Mouse (Mus musculus) stomach, embryonic 16.5 days (tissue): ENCODE results near the gene 6030445D17Rik. TPM values are rescaled to one million over a fixed set of nuclear protein-coding genes. Genes with fewer than 3 reads are reported as not detected.

ENCODE experiments used
- ATAC-seq: fragments of 200-750 bp; cut with Nextera tagmentation; 2 replicates; pipeline ENCODE4 v1.8.0; 2017; ENCODE audit warnings: moderate number of reproducible peaks, moderate TSS enrichment; ENCODE audit not compliant: insufficient read depth, low FRiP score
- H3K27ac ChIP-seq: fragments of 300-500 bp; sonication (generic); 2 replicates; pipeline ENCODE4 v1.5.1; 2014; ENCODE audit warnings: low read length
- H3K27me3 ChIP-seq: fragments of 300-500 bp; sonication (generic); 2 replicates; pipeline ENCODE4 v1.6.1; 2014; ENCODE audit warnings: low read length, control low read depth, mixed read lengths; ENCODE audit not compliant: control insufficient read depth, insufficient read depth
- H3K36me3 ChIP-seq: fragments of 300-500 bp; sonication (generic); 2 replicates; pipeline ENCODE4 v1.6.1; 2014; ENCODE audit warnings: low read length; ENCODE audit not compliant: control insufficient read depth, insufficient read depth
- H3K4me1 ChIP-seq: fragments of 300-500 bp; sonication (generic); 2 replicates; pipeline ENCODE4 v1.6.1; 2014; ENCODE audit warnings: low read length, control low read depth, mixed read lengths; ENCODE audit not compliant: control insufficient read depth, insufficient read depth
- H3K4me2 ChIP-seq: fragments of 300-500 bp; sonication (generic); 2 replicates; pipeline ENCODE4 v1.6.1; 2014; ENCODE audit warnings: low read depth, low read length, mixed read lengths
- H3K4me3 ChIP-seq: fragments of 300-500 bp; sonication (generic); replicated peaks from 2 replicates; pipeline ENCODE4 v1.5.1; 2014; ENCODE audit warnings: mild to moderate bottlenecking, low read length
- H3K9ac ChIP-seq: fragments of 300-500 bp; sonication (generic); 2 replicates; pipeline ENCODE4 v1.6.1; 2014; ENCODE audit warnings: low read length
- H3K9me3 ChIP-seq: fragments of 300-500 bp; sonication (generic); replicated peaks from 2 replicates; pipeline ENCODE4 v1.6.1; 2016; ENCODE audit warnings: low read length, control low read depth; ENCODE audit not compliant: control insufficient read depth
- WGBS: fragments of 180-500 bp; shearing (Covaris S2); extraction: QIAGEN DNeasy Blood & Tissue Kit; methylation state at CpG from one replicate; pipeline ENCODE4 v1.1.7; 2014; 5-methylcytosine and 5-hydroxymethylcytosine counted together
- polyA plus RNA-seq: library from polyadenylated mRNA; unstranded; fragments of >200 nt; fragmentation: Nextera tagmentation; extraction: Ambion mirVana; gene quantifications from 2 replicates; pipeline ENCODE4 v1.2.1, GENCODE M21; 2015

Gene 6030445D17Rik
- polyA plus RNA-seq, 1 experiment from 2014 or later, result 0.19 TPM

DNA sequence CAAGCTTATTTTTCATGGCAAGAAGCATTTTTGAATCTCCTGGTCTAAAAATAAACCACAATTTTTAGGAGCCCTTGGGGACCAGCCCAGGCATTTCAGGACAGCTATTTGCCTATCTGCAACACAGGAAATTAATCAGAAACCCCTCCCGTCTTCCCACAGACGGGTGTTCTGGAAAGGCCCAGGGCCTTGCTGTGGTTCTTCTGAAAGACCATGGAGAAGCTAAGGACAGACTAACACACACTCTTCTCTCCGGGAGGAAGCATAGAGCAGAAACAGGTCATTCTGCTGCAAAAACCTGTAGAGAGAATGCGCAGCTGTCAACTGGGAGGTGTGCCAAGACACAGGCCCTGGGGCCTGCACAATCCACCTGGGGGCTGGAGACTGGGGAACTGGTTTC is 4.2 kb downstream of the 6030445D17Rik start:
- Histone ChIP-seq H3K9me3 (no peaks in the 10 kb centered on the region), H3K27me3 (peaks cover 8% of the 10 kb centered on the region; the same call in 1 of the 2 replicates), H3K4me3 (no peak overlapping the region), H3K4me1 (peaks cover 25% of the 10 kb centered on the region), H3K4me2 (no peak overlapping the region), H3K9ac (peak overlapping the region; percentile 12; the same call in 1 of the 2 replicates), H3K36me3 (no peaks in the 10 kb centered on the region), H3K27ac (peak overlapping the region; percentile 57)
- WGBS, result 25% methylated on average over 4 of the region's 4 CpGs
- no peak for ATAC-seq

DNA sequence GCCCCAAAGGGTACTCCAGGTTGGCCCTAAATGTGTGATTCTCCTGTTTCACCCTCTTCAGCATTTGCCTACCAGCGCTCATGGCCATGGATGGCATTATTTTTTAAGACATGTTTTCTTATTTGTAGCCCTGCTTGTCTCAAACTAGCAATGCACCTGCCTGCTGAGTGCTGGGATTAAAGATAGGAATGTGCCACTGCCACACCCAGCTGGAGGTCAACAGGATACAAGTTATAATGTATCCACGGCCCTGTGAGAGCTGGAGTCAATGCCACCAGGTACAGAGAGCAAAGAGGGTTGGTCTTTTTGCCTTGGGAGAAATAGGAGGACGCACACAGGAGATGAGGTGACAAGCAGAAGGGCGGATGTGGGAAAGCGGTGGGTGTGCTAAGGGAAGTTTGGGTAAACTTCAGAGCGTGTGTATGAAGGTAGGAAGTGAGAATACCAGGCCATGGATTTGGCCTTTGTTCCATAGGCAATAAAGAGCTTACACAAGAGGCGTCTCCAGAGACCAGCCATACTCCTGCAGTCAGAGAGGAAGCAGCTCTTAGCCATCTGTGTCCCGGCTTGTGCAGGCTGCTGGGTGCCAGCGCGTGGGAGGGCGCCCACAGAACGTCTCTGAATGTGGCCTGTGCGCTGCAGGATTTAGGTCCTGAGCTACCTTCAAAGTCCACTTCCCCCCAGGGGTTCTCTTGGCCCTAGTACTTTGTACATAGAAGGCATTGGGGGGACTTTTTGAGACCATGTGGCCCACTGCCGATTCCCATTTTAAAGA is 6.7 kb downstream of the 6030445D17Rik start:
- Histone ChIP-seq H3K36me3 (no peaks in the 10 kb centered on the region), H3K4me3 (0 out of 2 replicates have a peak overlapping the region, but pooled peaks have one; percentile 61), H3K9me3 (no peaks in the 10 kb centered on the region), H3K27ac (peak overlapping the region; percentile 98), H3K4me2 (peak overlapping the region; percentile 73), H3K9ac (no peak overlapping the region), H3K4me1 (peaks cover 29% of the 10 kb centered on the region), H3K27me3 (peaks cover 3% of the 10 kb centered on the region; the same call in 1 of the 2 replicates)
- peak; percentile 14; the same call in 1 of the 2 replicates for ATAC-seq
- 70% methylated on average over 14 of the region's 14 CpGs for WGBS

GRCm38 (mm10) chr4:136469371-136469903 is 7.4 kb downstream of the 6030445D17Rik start, which contains the start of gene Luzp1:
Gene Luzp1, plus strand, starts transcription at chr4:136469761.
- Histone ChIP-seq H3K9me3 (no peaks in the 10 kb centered on the region), H3K36me3 (no peaks in the 10 kb centered on the region), H3K4me3 (peak within 1 kb of the TSS; percentile 61), H3K27me3 (0 out of 2 replicates have a peak, but pooled peaks cover under 1% of the 10 kb centered on the region), H3K4me2 (peak within 1 kb of the TSS; percentile 73), H3K9ac (peak within 1 kb of the TSS; percentile 85), H3K4me1 (peaks cover 25% of the 10 kb centered on the region), H3K27ac (peak within 1 kb of the TSS; percentile 98)
- under 1% methylated on average over 36 of the region's 36 CpGs for WGBS
- ATAC-seq, result peak; percentile 91

- Histone ChIP-seq H3K4me2 (peak overlapping the region; percentile 73), H3K4me1 (peaks cover 25% of the 10 kb centered on the region), H3K27me3 (no peaks in the 10 kb centered on the region), H3K36me3 (no peaks in the 10 kb centered on the region), H3K4me3 (peak overlapping the region; percentile 61), H3K27ac (peak overlapping the region; percentile 98), H3K9ac (peak overlapping the region; percentile 85), H3K9me3 (no peaks in the 10 kb centered on the region)
- peak; percentile 79 for ATAC-seq
- WGBS, result under 1% methylated on average over 55 of the region's 55 CpGs
These were observed 7.9 kb downstream of the 6030445D17Rik start for GRCm38 (mm10) chr4:136469941-136470346.

- H3K9me3 ChIP-seq, result no peaks in the 10 kb centered on the region
- peak overlapping the region; percentile 73 for H3K4me2 ChIP-seq
- peak overlapping the region; percentile 61 for H3K4me3 ChIP-seq
- H3K9ac ChIP-seq, result peak overlapping the region; percentile 85
- peak; percentile 9; the same call in 1 of the 2 replicates for ATAC-seq
- peaks cover 25% of the 10 kb centered on the region for H3K4me1 ChIP-seq
- H3K27me3 ChIP-seq, result no peaks in the 10 kb centered on the region
- H3K36me3 ChIP-seq, result no peaks in the 10 kb centered on the region
- H3K27ac ChIP-seq, result peak overlapping the region; percentile 98
- under 1% methylated on average over 58 of the region's 58 CpGs for WGBS
These were observed 8.5 kb downstream of the 6030445D17Rik start for GRCm38 (mm10) chr4:136470347-136471071.

DNA sequence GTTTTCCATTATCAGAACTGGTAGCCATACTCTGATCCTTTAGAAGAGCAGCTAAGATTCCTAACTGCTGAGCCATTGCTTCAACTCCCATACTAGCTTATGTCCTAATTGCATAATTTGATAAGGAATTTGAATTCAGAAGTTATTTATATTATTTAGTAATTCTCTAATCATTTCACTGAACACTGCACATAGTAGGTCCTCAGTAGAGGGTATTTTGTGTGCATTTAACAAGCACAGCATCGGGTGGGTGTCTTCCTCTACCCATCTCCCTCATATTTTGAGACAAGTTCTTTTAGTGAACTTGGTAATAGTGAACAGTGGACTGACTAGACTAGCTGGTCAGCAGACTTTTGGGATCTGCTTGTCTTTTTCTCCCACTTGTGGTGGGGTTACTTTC is 14.6 kb downstream of the 6030445D17Rik start:
- WGBS, result 97% methylated on average over 1 of the region's 1 CpGs
- Histone ChIP-seq H3K36me3 (no peaks in the 10 kb centered on the region), H3K4me2 (no peak overlapping the region), H3K9me3 (no peaks in the 10 kb centered on the region), H3K27me3 (no peaks in the 10 kb centered on the region), H3K4me3 (no peak overlapping the region), H3K9ac (no peak overlapping the region), H3K27ac (no peak overlapping the region), H3K4me1 (peaks cover 3% of the 10 kb centered on the region)
- no peak for ATAC-seq

DNA sequence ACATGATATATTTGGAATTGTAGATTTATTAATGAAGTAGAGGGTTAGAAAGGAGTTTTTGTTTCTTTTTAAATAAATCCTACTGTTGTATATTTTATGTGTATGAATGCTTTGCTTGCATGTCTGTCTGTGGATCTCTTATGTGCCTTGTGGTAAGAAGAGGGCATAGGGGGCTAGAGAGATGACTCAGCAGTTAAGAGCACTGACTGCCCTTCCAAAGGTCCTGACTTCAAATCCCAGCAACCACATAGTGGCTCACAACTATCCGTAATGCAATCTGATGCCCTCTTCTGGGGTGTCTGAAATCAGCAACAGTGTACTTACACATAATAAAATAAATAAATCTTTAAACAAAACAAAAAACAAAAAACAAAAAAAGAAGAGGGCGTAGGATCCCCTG is 24.5 kb downstream of the 6030445D17Rik start:
- Histone ChIP-seq H3K4me3 (no peak overlapping the region), H3K9ac (no peak overlapping the region), H3K4me2 (no peak overlapping the region), H3K36me3 (no peaks in the 10 kb centered on the region), H3K4me1 (no peaks in the 10 kb centered on the region), H3K9me3 (0 out of 2 replicates have a peak, but pooled peaks cover 4% of the 10 kb centered on the region), H3K27me3 (no peaks in the 10 kb centered on the region), H3K27ac (no peak overlapping the region)
- 89% methylated on average over 2 of the region's 2 CpGs for WGBS
- no peak for ATAC-seq

DNA sequence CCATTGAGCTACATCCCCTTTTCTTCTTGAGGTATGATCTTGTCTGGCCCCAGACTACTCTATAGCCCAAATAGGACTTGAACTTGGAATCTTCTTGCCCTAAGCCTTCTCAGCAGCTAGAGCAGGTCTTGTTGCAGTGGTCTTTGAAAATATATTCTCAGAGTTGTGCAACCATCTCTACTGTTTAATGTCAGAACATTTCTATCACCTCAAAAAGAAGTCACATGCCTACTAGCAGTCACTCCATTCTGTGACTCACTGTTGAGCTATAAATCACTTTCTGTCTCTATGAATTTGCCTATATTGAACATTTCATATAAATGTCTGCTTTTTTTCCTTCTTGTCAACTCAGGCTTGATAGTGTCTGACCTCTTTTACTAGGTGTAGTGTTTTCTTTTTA is 33.9 kb downstream of the 6030445D17Rik start:
- H3K9ac ChIP-seq, result no peak overlapping the region
- H3K27me3 ChIP-seq, result no peaks in the 10 kb centered on the region
- H3K4me1 ChIP-seq, result no peaks in the 10 kb centered on the region
- no peaks in the 10 kb centered on the region for H3K36me3 ChIP-seq
- no peak overlapping the region for H3K27ac ChIP-seq
- H3K9me3 ChIP-seq, result no peaks in the 10 kb centered on the region
- ATAC-seq, result no peak
- no peak overlapping the region for H3K4me3 ChIP-seq
- no peak overlapping the region for H3K4me2 ChIP-seq
